Mouse (Mus musculus) forebrain, embryonic 12.5 days (tissue): Measurements from ENCODE around the gene H2-Ob. TPM values are rescaled to one million over a fixed set of nuclear protein-coding genes. Genes with fewer than 3 reads are reported as not detected.

Source experiments
- ATAC-seq: fragments of 200-750 bp; cut with Nextera tagmentation; 2 replicates; pipeline ENCODE4 v1.8.0; 2017; ENCODE audit warnings: moderate TSS enrichment; ENCODE audit not compliant: low FRiP score
- H3K27ac ChIP-seq: fragments of 300-500 bp; sonication (generic); 2 replicates; pipeline ENCODE4 v1.5.1; 2016; ENCODE audit warnings: mild to moderate bottlenecking
- H3K27me3 ChIP-seq: fragments of 300-500 bp; sonication (generic); 2 replicates; pipeline ENCODE4 v1.6.1; 2016; ENCODE audit warnings: mild to moderate bottlenecking
- H3K36me3 ChIP-seq: fragments of 300-500 bp; sonication (generic); replicated peaks from 2 replicates; pipeline ENCODE4 v1.6.1; 2016; ENCODE audit warnings: mild to moderate bottlenecking
- H3K4me1 ChIP-seq: fragments of 300-500 bp; sonication (generic); 2 replicates; pipeline ENCODE4 v1.6.1; 2016
- H3K4me2 ChIP-seq: fragments of 300-500 bp; sonication (generic); 2 replicates; pipeline ENCODE4 v1.6.1; 2016; ENCODE audit warnings: mild to moderate bottlenecking, moderate library complexity
- H3K4me3 ChIP-seq: fragments of 300-500 bp; sonication (generic); replicated peaks from 2 replicates; pipeline ENCODE4 v1.5.1; 2016; ENCODE audit warnings: mild to moderate bottlenecking
- H3K9ac ChIP-seq: fragments of 300-500 bp; sonication (generic); 2 replicates; pipeline ENCODE4 v1.6.1; 2016; ENCODE audit warnings: mild to moderate bottlenecking
- H3K9me3 ChIP-seq: fragments of 300-500 bp; sonication (generic); 2 replicates; pipeline ENCODE4 v1.6.1; 2016
- WGBS: fragments of 180-500 bp; shearing (Covaris S2); methylation state at CpG from one replicate; pipeline ENCODE4 v1.1.7; 2016; 5-methylcytosine and 5-hydroxymethylcytosine counted together
- polyA plus RNA-seq: library from polyadenylated mRNA; unstranded; fragments of >200 nt; fragmentation: Nextera tagmentation; extraction: Ambion mirVana; gene quantifications from 2 replicates; pipeline ENCODE4 v1.2.1, GENCODE M21; 2016

The H2-Ob gene
- polyA plus RNA-seq, result not detected in 2 replicates

GRCm38 (mm10) chr17:34238706-34239105 is at the start of gene H2-Ob:
H2-Ob (plus strand) TSS chr17:34238903.
- no peak within 1 kb of the TSS for H3K4me3 ChIP-seq
- no peak within 1 kb of the TSS for H3K27ac ChIP-seq
- ATAC-seq, result no peak
- 62% methylated on average over 3 of the region's 3 CpGs for WGBS
- H3K9me3 ChIP-seq, result no peaks in the 10 kb centered on the region
- no peaks in the 10 kb centered on the region for H3K4me1 ChIP-seq
- no peak within 1 kb of the TSS for H3K4me2 ChIP-seq
- H3K9ac ChIP-seq, result no peak within 1 kb of the TSS
- H3K27me3 ChIP-seq, result 0 out of 2 replicates have a peak, but pooled peaks cover under 1% of the 10 kb centered on the region
- H3K36me3 ChIP-seq, result no peaks in the 10 kb centered on the region

- Histone ChIP-seq H3K9me3 (no peaks in the 10 kb centered on the region), H3K4me1 (peaks cover 18% of the 10 kb centered on the region), H3K27ac (no peak overlapping the region), H3K9ac (no peak overlapping the region), H3K27me3 (peaks cover 95% of the 10 kb centered on the region), H3K4me3 (no peak overlapping the region), H3K4me2 (no peak overlapping the region), H3K36me3 (no peaks in the 10 kb centered on the region)
- no peak for ATAC-seq
- WGBS, result 68% methylated on average over 6 of the region's 6 CpGs
These were observed 49.7 kb upstream of the H2-Ob start for GRCm38 (mm10) chr17:34188986-34189385.

DNA sequence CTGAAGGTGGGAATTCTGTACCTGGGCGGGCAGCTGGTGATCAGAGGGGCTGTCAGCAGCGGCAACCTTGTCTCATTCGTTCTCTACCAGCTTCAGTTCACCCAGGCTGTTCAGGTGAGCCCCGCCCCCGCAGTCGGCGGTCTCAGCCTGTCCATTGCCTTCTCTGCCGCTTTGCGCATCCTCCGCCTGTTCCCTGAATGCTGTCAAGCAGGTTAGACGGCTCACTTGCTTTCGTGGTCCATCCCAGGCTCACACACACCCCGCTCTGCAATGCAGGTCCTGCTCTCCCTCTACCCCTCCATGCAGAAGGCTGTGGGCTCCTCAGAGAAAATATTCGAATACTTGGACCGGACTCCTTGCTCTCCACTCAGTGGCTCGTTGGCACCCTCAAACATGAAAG is 45.9 kb upstream of the H2-Ob start:
- Histone ChIP-seq H3K9me3 (no peaks in the 10 kb centered on the region), H3K4me3 (no peak overlapping the region), H3K9ac (no peak overlapping the region), H3K4me1 (peaks cover 17% of the 10 kb centered on the region), H3K27me3 (peaks cover 95% of the 10 kb centered on the region), H3K4me2 (no peak overlapping the region), H3K27ac (no peak overlapping the region), H3K36me3 (no peaks in the 10 kb centered on the region)
- WGBS, result 18% methylated on average over 16 of the region's 16 CpGs
- no peak for ATAC-seq

GRCm38 (mm10) chr17:34193468-34193867 is 45.2 kb upstream of the H2-Ob start:
- Histone ChIP-seq H3K36me3 (no peaks in the 10 kb centered on the region), H3K9me3 (no peaks in the 10 kb centered on the region), H3K4me1 (peaks cover 19% of the 10 kb centered on the region), H3K4me2 (no peak overlapping the region), H3K9ac (no peak overlapping the region), H3K27ac (no peak overlapping the region), H3K27me3 (peaks cover 95% of the 10 kb centered on the region), H3K4me3 (no peak overlapping the region)
- 57% methylated on average over 8 of the region's 8 CpGs for WGBS
- no peak for ATAC-seq

DNA sequence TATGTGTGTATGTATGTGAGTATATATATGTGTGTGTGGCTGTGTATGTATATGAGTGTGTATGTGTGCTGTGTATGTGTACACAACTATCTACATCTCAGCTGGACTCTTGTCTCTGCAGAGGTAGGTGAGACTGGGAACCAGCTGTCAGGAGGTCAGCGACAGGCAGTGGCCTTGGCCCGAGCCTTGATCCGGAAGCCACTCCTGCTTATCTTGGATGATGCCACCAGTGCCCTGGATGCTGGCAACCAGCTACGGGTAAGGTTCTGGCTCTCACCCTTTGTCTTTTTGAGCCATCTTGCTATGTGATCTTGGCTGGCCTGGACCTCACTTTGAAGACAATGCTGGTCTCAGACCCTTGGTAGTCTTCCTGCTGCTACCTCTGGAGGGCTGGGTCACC is 44.0 kb upstream of the H2-Ob start:
- Histone ChIP-seq H3K36me3 (no peaks in the 10 kb centered on the region), H3K9me3 (no peaks in the 10 kb centered on the region), H3K4me3 (no peak overlapping the region), H3K27ac (no peak overlapping the region), H3K9ac (no peak overlapping the region), H3K4me1 (peaks cover 19% of the 10 kb centered on the region), H3K27me3 (peaks cover 96% of the 10 kb centered on the region), H3K4me2 (no peak overlapping the region)
- ATAC-seq, result no peak
- 85% methylated on average over 4 of the region's 4 CpGs for WGBS

DNA sequence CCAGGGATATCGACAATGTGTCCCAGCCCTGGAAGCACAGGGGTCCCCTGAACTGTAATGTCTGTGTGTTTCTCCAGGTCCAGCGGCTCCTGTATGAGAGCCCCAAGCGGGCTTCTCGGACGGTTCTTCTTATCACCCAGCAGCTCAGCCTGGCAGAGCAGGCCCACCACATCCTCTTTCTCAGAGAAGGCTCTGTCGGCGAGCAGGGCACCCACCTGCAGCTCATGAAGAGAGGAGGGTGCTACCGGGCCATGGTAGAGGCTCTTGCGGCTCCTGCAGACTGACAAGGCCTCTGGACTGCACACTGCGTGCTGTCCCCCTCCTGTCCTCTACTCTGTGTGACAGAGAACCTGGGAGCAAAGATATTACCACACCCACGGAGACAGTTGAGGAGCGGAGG is 42.2 kb upstream of the H2-Ob start:
- Histone ChIP-seq H3K4me1 (peaks cover 19% of the 10 kb centered on the region), H3K9me3 (no peaks in the 10 kb centered on the region), H3K4me2 (no peak overlapping the region), H3K27me3 (peaks cover 98% of the 10 kb centered on the region), H3K4me3 (no peak overlapping the region), H3K9ac (no peak overlapping the region), H3K27ac (no peak overlapping the region), H3K36me3 (no peaks in the 10 kb centered on the region)
- 29% methylated on average over 12 of the region's 12 CpGs for WGBS
- no peak for ATAC-seq

GRCm38 (mm10) chr17:34196941-34197894 is 41.5 kb upstream of the H2-Ob start, which contains the start of gene Psmb8:
Psmb8 (plus strand) TSS chr17:34197721.
- Histone ChIP-seq H3K9me3 (no peaks in the 10 kb centered on the region), H3K4me1 (peaks cover 19% of the 10 kb centered on the region), H3K27ac (no peak within 1 kb of the TSS), H3K4me2 (peak within 1 kb of the TSS; percentile 64), H3K9ac (no peak within 1 kb of the TSS), H3K4me3 (peak within 1 kb of the TSS; percentile 39), H3K27me3 (peaks cover 96% of the 10 kb centered on the region), H3K36me3 (no peaks in the 10 kb centered on the region)
- WGBS, result 5% methylated on average over 41 of the region's 41 CpGs
- ATAC-seq, result peak; percentile 63

DNA sequence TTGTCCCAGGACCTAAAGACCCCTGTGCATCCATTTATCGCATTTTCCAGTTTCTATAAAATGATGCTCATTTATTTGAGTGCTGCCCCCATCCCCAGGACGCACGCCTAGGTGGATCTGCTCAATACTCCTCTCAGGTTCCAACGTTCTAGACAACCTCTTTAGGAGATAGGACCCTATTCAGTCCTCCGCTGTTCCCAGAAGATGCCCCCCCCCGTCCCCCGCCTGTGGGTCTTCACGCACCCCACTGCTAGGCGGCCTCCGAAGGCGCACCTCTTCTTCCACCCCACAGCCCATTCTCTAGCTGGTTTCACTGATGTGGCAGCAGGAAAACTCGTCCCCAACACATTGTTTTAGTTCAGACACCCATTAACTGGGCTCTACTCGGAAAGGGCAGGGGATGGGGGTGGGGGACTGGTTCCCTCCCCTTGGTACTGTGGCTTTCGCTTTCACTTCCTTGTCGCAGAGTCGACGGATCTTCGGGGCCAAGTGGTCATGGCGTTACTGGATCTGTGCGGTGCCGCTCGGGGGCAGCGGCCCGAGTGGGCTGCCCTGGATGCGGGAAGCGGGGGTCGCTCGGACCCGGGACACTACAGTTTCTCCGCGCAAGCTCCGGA is 40.7 kb upstream of the H2-Ob start:
- no peak overlapping the region for H3K9ac ChIP-seq
- 2% methylated on average over 32 of the region's 32 CpGs for WGBS
- no peak for ATAC-seq

GRCm38 (mm10) chr17:34198521-34198912 is 40.2 kb upstream of the H2-Ob start:
- H3K9ac ChIP-seq, result no peak overlapping the region
- ATAC-seq, result no peak
- H3K4me1 ChIP-seq, result peaks cover 19% of the 10 kb centered on the region

More for the DNA sequence above, 40.7 kb upstream of the H2-Ob start:
- H3K36me3 ChIP-seq, result no peaks in the 10 kb centered on the region
- peak overlapping the region; percentile 64 for H3K4me2 ChIP-seq
- peaks cover 91% of the 10 kb centered on the region for H3K27me3 ChIP-seq
- peaks cover 19% of the 10 kb centered on the region for H3K4me1 ChIP-seq
- H3K27ac ChIP-seq, result no peak overlapping the region
- no peaks in the 10 kb centered on the region for H3K9me3 ChIP-seq
- H3K4me3 ChIP-seq, result peak overlapping the region; percentile 39

DNA sequence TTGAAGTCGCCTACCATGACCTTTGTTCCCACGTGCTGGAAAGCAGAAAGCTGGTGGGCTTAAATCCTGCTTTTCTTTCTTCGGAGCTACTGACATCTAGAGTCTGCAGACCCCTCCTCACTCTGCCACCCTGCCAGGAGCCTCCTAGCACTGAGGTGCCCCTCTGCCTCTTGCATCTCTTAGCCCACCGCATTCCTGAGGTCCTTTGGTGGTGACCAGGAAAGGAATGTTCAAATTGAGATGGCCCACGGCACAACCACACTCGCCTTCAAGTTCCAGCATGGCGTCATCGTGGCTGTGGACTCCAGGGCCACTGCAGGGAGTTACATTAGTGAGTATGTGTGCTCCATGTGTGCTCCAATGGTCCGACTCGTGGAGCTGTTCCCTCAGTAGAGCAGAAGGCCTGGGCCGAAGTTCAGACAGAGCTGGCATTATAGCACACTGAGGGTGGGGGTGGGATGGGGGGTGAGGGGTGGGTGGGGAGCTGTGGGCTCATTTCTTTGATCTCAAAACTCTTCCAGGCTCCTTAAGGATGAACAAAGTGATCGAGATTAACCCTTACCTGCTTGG is 39.6 kb upstream of the H2-Ob start:
- Histone ChIP-seq H3K4me3 (no peak overlapping the region), H3K27ac (no peak overlapping the region), H3K36me3 (no peaks in the 10 kb centered on the region), H3K9ac (no peak overlapping the region), H3K9me3 (no peaks in the 10 kb centered on the region), H3K4me2 (no peak overlapping the region), H3K4me1 (peaks cover 19% of the 10 kb centered on the region), H3K27me3 (peaks cover 90% of the 10 kb centered on the region)
- 67% methylated on average over 12 of the region's 12 CpGs for WGBS
- ATAC-seq, result no peak

More at GRCm38 (mm10) chr17:34198521-34198912, 40.2 kb upstream of the H2-Ob start:
- Histone ChIP-seq H3K36me3 (no peaks in the 10 kb centered on the region), H3K9me3 (no peaks in the 10 kb centered on the region), H3K27me3 (peaks cover 91% of the 10 kb centered on the region), H3K4me3 (peak overlapping the region; percentile 39), H3K4me2 (peak overlapping the region; percentile 64), H3K27ac (no peak overlapping the region)
- WGBS, result 8% methylated on average over 11 of the region's 11 CpGs

GRCm38 (mm10) chr17:34200047-34200446 is 38.7 kb upstream of the H2-Ob start:
- H3K27me3 ChIP-seq, result peaks cover 87% of the 10 kb centered on the region

DNA sequence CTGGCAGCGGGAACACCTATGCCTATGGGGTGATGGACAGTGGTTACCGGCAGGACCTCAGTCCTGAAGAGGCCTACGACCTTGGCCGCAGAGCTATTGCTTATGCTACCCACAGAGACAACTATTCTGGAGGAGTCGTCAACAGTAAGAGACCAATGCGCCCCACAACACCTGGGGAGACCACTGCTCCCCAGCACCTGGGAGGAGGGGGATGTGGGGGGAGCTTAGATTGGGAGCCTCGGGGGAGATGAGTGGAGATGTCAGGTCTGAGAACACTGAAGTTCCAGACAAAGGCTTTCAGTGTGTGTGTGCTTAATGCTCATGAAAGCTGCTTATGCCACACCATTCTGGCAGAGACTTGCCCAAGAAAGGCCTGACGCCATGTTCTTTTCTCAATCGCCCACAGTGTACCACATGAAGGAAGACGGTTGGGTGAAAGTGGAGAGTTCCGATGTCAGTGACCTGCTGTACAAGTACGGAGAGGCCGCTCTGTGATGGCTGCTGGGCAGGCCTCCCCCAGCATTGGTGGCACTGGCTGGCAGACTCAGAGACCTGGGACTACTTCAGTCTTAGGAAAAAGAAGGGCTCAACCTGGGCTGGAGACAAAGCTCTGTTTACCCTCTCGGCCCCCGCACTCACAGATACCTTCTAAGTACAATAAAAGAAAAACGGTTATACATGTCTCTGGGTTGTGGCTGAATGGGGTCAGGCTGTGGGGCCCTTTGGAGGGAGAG is 37.8 kb upstream of the H2-Ob start:
- H3K27ac ChIP-seq, result no peak overlapping the region
- ATAC-seq, result no peak
- 86% methylated on average over 16 of the region's 16 CpGs for WGBS
- no peak overlapping the region for H3K9ac ChIP-seq
- H3K4me2 ChIP-seq, result no peak overlapping the region
- peaks cover 23% of the 10 kb centered on the region for H3K4me1 ChIP-seq
- H3K27me3 ChIP-seq, result peaks cover 87% of the 10 kb centered on the region
- no peaks in the 10 kb centered on the region for H3K36me3 ChIP-seq
- H3K4me3 ChIP-seq, result no peak overlapping the region
- H3K9me3 ChIP-seq, result no peaks in the 10 kb centered on the region

More at GRCm38 (mm10) chr17:34200047-34200446, 38.7 kb upstream of the H2-Ob start:
- no peak overlapping the region for H3K9ac ChIP-seq
- ATAC-seq, result no peak
- no peak overlapping the region for H3K4me2 ChIP-seq
- no peak overlapping the region for H3K4me3 ChIP-seq
- WGBS, result 85% methylated on average over 10 of the region's 10 CpGs
- H3K4me1 ChIP-seq, result peaks cover 23% of the 10 kb centered on the region
- no peaks in the 10 kb centered on the region for H3K36me3 ChIP-seq
- no peaks in the 10 kb centered on the region for H3K9me3 ChIP-seq
- H3K27ac ChIP-seq, result no peak overlapping the region
